Mouse (Mus musculus) heart, embryonic 12.5 days (tissue): ENCODE measurements at regions not wholly inside any gene's neighbourhood (a gene's known extent, or its start where the extent isn't known, plus 50 kb on each side); places are given as distances from the start of the nearest gene placed in this dataset.

Source experiments
- ATAC-seq: fragments of 200-750 bp; cut with Nextera tagmentation; 2 replicates; pipeline ENCODE4 v1.8.0; 2017; ENCODE audit warnings: moderate TSS enrichment, moderate library complexity; ENCODE audit not compliant: insufficient number of reproducible peaks, low FRiP score
- H3K27ac ChIP-seq: fragments of 300-500 bp; sonication (generic); 2 replicates; pipeline ENCODE4 v1.5.1; 2016; ENCODE audit warnings: mild to moderate bottlenecking, moderate library complexity; ENCODE audit not compliant: poor library complexity, severe bottlenecking
- H3K27me3 ChIP-seq: fragments of 300-500 bp; sonication (generic); replicated peaks from 2 replicates; pipeline ENCODE4 v1.6.1; 2016; ENCODE audit warnings: mild to moderate bottlenecking, moderate library complexity
- H3K36me3 ChIP-seq: fragments of 300-500 bp; sonication (generic); 2 replicates; pipeline ENCODE4 v1.6.1; 2016; ENCODE audit warnings: mild to moderate bottlenecking, moderate library complexity
- H3K4me1 ChIP-seq: fragments of 300-500 bp; sonication (generic); replicated peaks from 2 replicates; pipeline ENCODE4 v1.6.1; 2016; ENCODE audit warnings: mild to moderate bottlenecking
- H3K4me2 ChIP-seq: fragments of 300-500 bp; sonication (generic); 2 replicates; pipeline ENCODE4 v1.6.1; 2016; ENCODE audit warnings: mild to moderate bottlenecking, moderate library complexity
- H3K4me3 ChIP-seq: fragments of 300-500 bp; sonication (generic); 2 replicates; pipeline ENCODE4 v1.5.1; 2016; ENCODE audit warnings: mild to moderate bottlenecking
- H3K9ac ChIP-seq: fragments of 300-500 bp; sonication (generic); 2 replicates; pipeline ENCODE4 v1.6.1; 2016; ENCODE audit warnings: mild to moderate bottlenecking, moderate library complexity
- H3K9me3 ChIP-seq: fragments of 300-500 bp; sonication (generic); replicated peaks from 2 replicates; pipeline ENCODE4 v1.6.1; 2016; ENCODE audit warnings: mild to moderate bottlenecking, moderate library complexity
- WGBS: fragments of 180-500 bp; shearing (Covaris S2); methylation state at CpG from one replicate; pipeline ENCODE4 v1.1.7; 2016; 5-methylcytosine and 5-hydroxymethylcytosine counted together

GRCm38 (mm10) chr8:26324606-26325005 is 205.3 kb downstream of the Gm45692 start:
- Histone ChIP-seq H3K27me3 (no peaks in the 10 kb centered on the region; the same call in 1 of the 2 replicates), H3K27ac (no peak overlapping the region), H3K36me3 (no peaks in the 10 kb centered on the region), H3K4me2 (no peak overlapping the region), H3K4me1 (no peaks in the 10 kb centered on the region), H3K9ac (no peak overlapping the region), H3K4me3 (no peak overlapping the region), H3K9me3 (no peaks in the 10 kb centered on the region)
- ATAC-seq: no peak
- 67% methylated on average over 3 of the region's 3 CpGs for WGBS

GRCm38 (mm10) chr8:26329813-26330212 is 210.5 kb downstream of the Gm45692 start:
- WGBS: 55% methylated on average over 10 of the region's 10 CpGs
- H3K36me3 ChIP-seq: no peaks in the 10 kb centered on the region
- H3K27me3 ChIP-seq: no peaks in the 10 kb centered on the region; the same call in 1 of the 2 replicates
- no peak overlapping the region for H3K9ac ChIP-seq
- no peak for ATAC-seq
- no peaks in the 10 kb centered on the region for H3K9me3 ChIP-seq
- no peak overlapping the region for H3K27ac ChIP-seq
- H3K4me2 ChIP-seq: peak overlapping the region; percentile 48
- 0 out of 2 replicates have a peak overlapping the region, but pooled peaks have one; percentile 21 for H3K4me3 ChIP-seq
- peaks cover 8% of the 10 kb centered on the region; the same call in 1 of the 2 replicates for H3K4me1 ChIP-seq

GRCm38 (mm10) chr8:26336906-26337650 is 217.7 kb downstream of the Gm45692 start:
- no peak overlapping the region for H3K27ac ChIP-seq
- no peaks in the 10 kb centered on the region for H3K9me3 ChIP-seq
- no peaks in the 10 kb centered on the region for H3K27me3 ChIP-seq
- H3K36me3 ChIP-seq: no peaks in the 10 kb centered on the region
- H3K4me2 ChIP-seq: no peak overlapping the region
- H3K9ac ChIP-seq: no peak overlapping the region
- 86% methylated on average over 5 of the region's 5 CpGs for WGBS
- H3K4me3 ChIP-seq: no peak overlapping the region
- no peaks in the 10 kb centered on the region for H3K4me1 ChIP-seq
- no peak for ATAC-seq

- no peak for ATAC-seq
These were observed 225.7 kb downstream of the Gm45692 start for GRCm38 (mm10) chr8:26345078-26345477.

GRCm38 (mm10) chr8:26349231-26349630 is 229.9 kb downstream of the Gm45692 start:
- no peaks in the 10 kb centered on the region for H3K36me3 ChIP-seq
- peaks cover 26% of the 10 kb centered on the region for H3K4me1 ChIP-seq
- no peak overlapping the region for H3K27ac ChIP-seq
- no peak for ATAC-seq
- H3K9ac ChIP-seq: no peak overlapping the region
- H3K4me3 ChIP-seq: no peak overlapping the region
- H3K4me2 ChIP-seq: no peak overlapping the region
- H3K27me3 ChIP-seq: no peaks in the 10 kb centered on the region
- 84% methylated on average over 7 of the region's 7 CpGs for WGBS
- H3K9me3 ChIP-seq: no peaks in the 10 kb centered on the region

More at GRCm38 (mm10) chr8:26345078-26345477, 225.7 kb downstream of the Gm45692 start:
- Histone ChIP-seq H3K36me3 (no peaks in the 10 kb centered on the region), H3K9ac (no peak overlapping the region), H3K4me2 (no peak overlapping the region), H3K4me3 (no peak overlapping the region), H3K9me3 (no peaks in the 10 kb centered on the region), H3K27ac (no peak overlapping the region), H3K4me1 (no peaks in the 10 kb centered on the region), H3K27me3 (no peaks in the 10 kb centered on the region)
- 32% methylated on average over 6 of the region's 6 CpGs for WGBS

GRCm38 (mm10) chr8:26349854-26350253 is 230.5 kb downstream of the Gm45692 start:
- no peaks in the 10 kb centered on the region for H3K36me3 ChIP-seq
- H3K4me3 ChIP-seq: no peak overlapping the region
- H3K4me1 ChIP-seq: peaks cover 31% of the 10 kb centered on the region
- no peak overlapping the region for H3K4me2 ChIP-seq
- H3K27me3 ChIP-seq: no peaks in the 10 kb centered on the region
- no peak overlapping the region for H3K27ac ChIP-seq
- WGBS: 83% methylated on average over 3 of the region's 3 CpGs
- no peak for ATAC-seq
- no peak overlapping the region for H3K9ac ChIP-seq
- no peaks in the 10 kb centered on the region for H3K9me3 ChIP-seq

- Histone ChIP-seq H3K4me1 (peaks cover 31% of the 10 kb centered on the region), H3K27ac (no peak overlapping the region), H3K4me3 (no peak overlapping the region), H3K4me2 (no peak overlapping the region), H3K9me3 (no peaks in the 10 kb centered on the region), H3K36me3 (no peaks in the 10 kb centered on the region), H3K27me3 (no peaks in the 10 kb centered on the region), H3K9ac (no peak overlapping the region)
- ATAC-seq: no peak
- WGBS: 67% methylated on average over 4 of the region's 4 CpGs
These were observed 231.3 kb downstream of the Gm45692 start for GRCm38 (mm10) chr8:26350616-26351015.

- peak; percentile 73 for ATAC-seq
- Histone ChIP-seq H3K9me3 (no peaks in the 10 kb centered on the region), H3K36me3 (no peaks in the 10 kb centered on the region), H3K4me1 (peaks cover 31% of the 10 kb centered on the region), H3K27me3 (no peaks in the 10 kb centered on the region), H3K9ac (peak overlapping the region; percentile 46; the same call in 1 of the 2 replicates), H3K4me3 (peak overlapping the region; percentile 36), H3K27ac (peak overlapping the region; percentile 90), H3K4me2 (peak overlapping the region; percentile 71)
- WGBS: 37% methylated on average over 21 of the region's 21 CpGs
These were observed 232.6 kb downstream of the Gm45692 start for GRCm38 (mm10) chr8:26351643-26352540.

GRCm38 (mm10) chr8:26352541-26353010 is 233.2 kb downstream of the Gm45692 start:
- WGBS: 16% methylated on average over 9 of the region's 9 CpGs
- H3K27ac ChIP-seq: peak overlapping the region; percentile 90
- ATAC-seq: peak; percentile 91
- no peaks in the 10 kb centered on the region for H3K27me3 ChIP-seq
- peak overlapping the region; percentile 46; the same call in 1 of the 2 replicates for H3K9ac ChIP-seq
- peak overlapping the region; percentile 36 for H3K4me3 ChIP-seq
- peaks cover 31% of the 10 kb centered on the region for H3K4me1 ChIP-seq
- H3K4me2 ChIP-seq: peak overlapping the region; percentile 71
- H3K36me3 ChIP-seq: no peaks in the 10 kb centered on the region
- H3K9me3 ChIP-seq: no peaks in the 10 kb centered on the region

- Histone ChIP-seq H3K9me3 (no peaks in the 10 kb centered on the region), H3K4me2 (no peak overlapping the region), H3K27ac (peak overlapping the region; percentile 90), H3K36me3 (no peaks in the 10 kb centered on the region), H3K4me1 (peaks cover 31% of the 10 kb centered on the region), H3K4me3 (no peak overlapping the region), H3K27me3 (no peaks in the 10 kb centered on the region), H3K9ac (no peak overlapping the region)
- WGBS: 50% methylated on average over 3 of the region's 3 CpGs
- ATAC-seq: no peak
These were observed 234.1 kb downstream of the Gm45692 start for GRCm38 (mm10) chr8:26353476-26353875.

GRCm38 (mm10) chr8:26354516-26354915 is 235.2 kb downstream of the Gm45692 start:
- H3K4me3 ChIP-seq: no peak overlapping the region
- H3K9me3 ChIP-seq: no peaks in the 10 kb centered on the region
- no peak for ATAC-seq
- H3K4me1 ChIP-seq: peaks cover 31% of the 10 kb centered on the region
- no peaks in the 10 kb centered on the region for H3K36me3 ChIP-seq
- H3K9ac ChIP-seq: no peak overlapping the region
- H3K27ac ChIP-seq: no peak overlapping the region
- no peak overlapping the region for H3K4me2 ChIP-seq
- no peaks in the 10 kb centered on the region for H3K27me3 ChIP-seq
- 34% methylated on average over 4 of the region's 4 CpGs for WGBS
